16 mouse cellular contexts compared by ENCODE assay signal in genomic region chr10:55348071-55348470, GRCm38 (mm10).
"Had no signal": no experiment of that assay in that cellular context is flagged by ENCODE, and none has a peak within 500 bp of the region (broad histone marks: within the 10 kb centered on the region; RNA-seq: fewer than 3 reads in every experiment).

No protein-coding gene starts in this region.

- DNase-seq: retina, postnatal 1 day; right cerebral cortex, adult 18-20 months; right cerebral cortex, postnatal 14 days; right cerebral cortex, postnatal 25 days; right cerebral cortex, postnatal 4 days; spleen, adult 18-20 months; thymus, adult 18-20 months; thymus, adult 2 months; thymus, postnatal 14 days; thymus, postnatal 25 days; thymus, postnatal 36 days; thymus, postnatal 4 days had no signal

- H3K4me3 ChIP-seq: neural tube, embryonic 12.5 days; neural tube, embryonic 13.5 days; stomach, embryonic 15.5 days had no signal

- H3K9ac ChIP-seq: neural tube, embryonic 12.5 days; neural tube, embryonic 13.5 days; stomach, embryonic 15.5 days had no signal

- H3K4me2 ChIP-seq: neural tube, embryonic 12.5 days; neural tube, embryonic 13.5 days; stomach, embryonic 15.5 days had no signal

- H3K9me3 ChIP-seq: neural tube, embryonic 12.5 days; neural tube, embryonic 13.5 days; stomach, embryonic 15.5 days had no signal

- H3K27me3 ChIP-seq: neural tube, embryonic 12.5 days; neural tube, embryonic 13.5 days; stomach, embryonic 15.5 days had no signal

- H3K4me1 ChIP-seq: neural tube, embryonic 12.5 days; neural tube, embryonic 13.5 days; stomach, embryonic 15.5 days had no signal

- H3K27ac ChIP-seq: neural tube, embryonic 12.5 days; neural tube, embryonic 13.5 days; stomach, embryonic 15.5 days; stomach, postnatal 0 days had no signal

- H3K36me3 ChIP-seq: neural tube, embryonic 12.5 days; neural tube, embryonic 13.5 days; stomach, embryonic 15.5 days had no signal
